Mouse (Mus musculus) testis, adult 2 months (tissue): Measurements from ENCODE around the gene Slc6a9.

Experiments
- CTCF ChIP-seq: fragments of 200-500 bp; IDR thresholded peaks from 2 replicates; pipeline ENCODE4 v1.5.1; 2012; ENCODE audit warnings: low read depth, mild to moderate bottlenecking, inconsistent platforms, low read length, moderate library complexity; ENCODE audit not compliant: control insufficient read depth, insufficient read depth, insufficient replicate concordance
- POLR2A ChIP-seq: fragments of 200-500 bp; IDR thresholded peaks from 2 replicates; pipeline ENCODE4 v1.6.1; 2012; ENCODE audit warnings: low read depth, mild to moderate bottlenecking, inconsistent platforms, low read length, moderate library complexity; ENCODE audit not compliant: control insufficient read depth

DNA sequence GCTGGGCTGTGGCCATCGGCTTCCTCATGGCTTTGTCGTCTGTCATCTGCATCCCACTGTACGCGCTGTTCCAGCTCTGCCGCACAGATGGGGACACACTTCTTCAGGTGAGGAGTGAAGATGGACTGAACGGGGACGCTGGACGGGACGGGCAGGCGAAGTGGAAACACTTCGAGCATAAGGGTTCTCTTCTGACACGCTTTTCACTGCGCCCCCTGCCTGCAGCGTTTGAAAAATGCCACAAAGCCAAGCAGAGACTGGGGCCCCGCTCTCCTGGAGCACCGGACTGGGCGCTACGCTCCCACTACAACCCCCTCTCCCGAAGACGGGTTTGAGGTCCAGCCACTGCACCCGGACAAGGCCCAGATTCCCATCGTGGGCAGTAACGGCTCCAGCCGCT lies 33.5 kb downstream of the Slc6a9 start:
- TF ChIP-seq POLR2A (no peak), CTCF (peak; percentile 39; the same call in 1 of the 2 replicates)
